Mouse (Mus musculus) myocyte (in vitro differentiated cells): ENCODE data around the gene Hlx. TPM values are rescaled to one million over a fixed set of nuclear protein-coding genes. Genes with fewer than 3 reads are reported as not detected.

ENCODE experiments used
- H3K27me3 ChIP-seq: one replicate; pipeline ENCODE4 v1.6.1; 2011; ENCODE audit not compliant: control insufficient read depth, insufficient read depth, insufficient read length
- H3K36me3 ChIP-seq: one replicate; pipeline ENCODE4 v1.6.1; 2011; ENCODE audit not compliant: control insufficient read depth, insufficient read depth
- H3K4me2 ChIP-seq: one replicate; pipeline ENCODE4 v1.6.1; 2011; ENCODE audit warnings: low read depth, control low read depth
- H3K4me3 ChIP-seq: one replicate; pipeline ENCODE4 v1.5.1; 2011; ENCODE audit warnings: mild to moderate bottlenecking, control low read depth, moderate library complexity
- H3K79me2 ChIP-seq: one replicate; pipeline ENCODE4 v1.6.1; 2011; ENCODE audit not compliant: control insufficient read depth, insufficient read depth
- H3ac ChIP-seq: one replicate; pipeline ENCODE4 v1.6.1; 2011; ENCODE audit not compliant: control insufficient read depth, insufficient read length
- CEBPB ChIP-seq: IDR thresholded peaks from 2 replicates; pipeline ENCODE4 v1.6.1; 2011; ENCODE audit warnings: mild to moderate bottlenecking, moderate library complexity; ENCODE audit not compliant: poor library complexity, insufficient read depth, severe bottlenecking
- E2F4 ChIP-seq: IDR thresholded peaks from one replicate; pipeline ENCODE4 v1.6.1; 2011; ENCODE audit warnings: mild to moderate bottlenecking, control low read depth, moderate library complexity; ENCODE audit not compliant: insufficient read depth
- MAX ChIP-seq: IDR thresholded peaks from one replicate; pipeline ENCODE4 v1.6.1; 2011; ENCODE audit warnings: low read depth, mild to moderate bottlenecking, control low read depth
- MYOD1 ChIP-seq, 3 experiments: IDR thresholded peaks; one replicate each; pipeline ENCODE4 v1.6.1; 2011; ENCODE audit warnings: control low read depth in 2 of 3, low read depth in 2 of 3, mild to moderate bottlenecking in 2 of 3, moderate library complexity in 1 of 3; ENCODE audit not compliant: insufficient read length in 2 of 3, control insufficient read depth in 1 of 3
- MYOG ChIP-seq, 3 experiments: IDR thresholded peaks; one replicate each; pipeline ENCODE4 v1.6.1; 2011; ENCODE audit warnings: control low read depth in 2 of 3, low read depth in 2 of 3, mild to moderate bottlenecking in 2 of 3; ENCODE audit not compliant: insufficient read length in 2 of 3, control insufficient read depth in 1 of 3, insufficient read depth in 1 of 3
- POLR2A ChIP-seq: IDR thresholded peaks from one replicate; pipeline ENCODE4 v1.6.1; 2011; ENCODE audit warnings: low read depth, mild to moderate bottlenecking, control low read depth, moderate library complexity; ENCODE audit not compliant: insufficient read length
- POLR2AphosphoS2 ChIP-seq: IDR thresholded peaks from one replicate; pipeline ENCODE4 v1.6.1; 2011; ENCODE audit warnings: low read depth, control low read depth; ENCODE audit not compliant: insufficient read length
- REST ChIP-seq: IDR thresholded peaks from one replicate; pipeline ENCODE4 v1.6.1; 2011; ENCODE audit warnings: mild to moderate bottlenecking, control low read depth, moderate library complexity; ENCODE audit not compliant: insufficient read depth, insufficient read length
- SRF ChIP-seq: IDR thresholded peaks from one replicate; pipeline ENCODE4 v1.6.1; 2011; ENCODE audit warnings: low read depth; ENCODE audit not compliant: control insufficient read depth, insufficient read length
- TCF12 ChIP-seq: IDR thresholded peaks from one replicate; pipeline ENCODE4 v1.6.1; 2011; ENCODE audit warnings: mild to moderate bottlenecking, control low read depth; ENCODE audit not compliant: poor library complexity, insufficient read depth, severe bottlenecking
- TCF3 ChIP-seq: IDR thresholded peaks from one replicate; pipeline ENCODE4 v1.6.1; 2011; ENCODE audit warnings: low read depth, control low read depth; ENCODE audit not compliant: insufficient read length
- USF1 ChIP-seq: IDR thresholded peaks from one replicate; pipeline ENCODE4 v1.6.1; 2011; ENCODE audit warnings: low read depth, mild to moderate bottlenecking, control low read depth, moderate library complexity
- polyA plus RNA-seq: library from polyadenylated mRNA; unstranded; fragments of >200 nt; fragmentation: generic; extraction: Trizol; gene quantifications from one replicate; pipeline ENCODE4 v1.2.1, GENCODE M21; 2012; ENCODE audit warnings: missing spikeins

Gene Hlx
- polyA plus RNA-seq, 1 experiment: 15.8 TPM

GRCm38 (mm10) chr1:184728561-184729115, 3.8 kb downstream of the Hlx start:
- no peak for TF ChIP-seq POLR2A
- Histone ChIP-seq H3K4me3 (no peak overlapping the region), H3K79me2 (peaks cover 36% of the 10 kb centered on the region), H3K27me3 (no peaks in the 10 kb centered on the region), H3ac (no peak overlapping the region), H3K36me3 (peaks cover 19% of the 10 kb centered on the region), H3K4me2 (no peak overlapping the region)

DNA sequence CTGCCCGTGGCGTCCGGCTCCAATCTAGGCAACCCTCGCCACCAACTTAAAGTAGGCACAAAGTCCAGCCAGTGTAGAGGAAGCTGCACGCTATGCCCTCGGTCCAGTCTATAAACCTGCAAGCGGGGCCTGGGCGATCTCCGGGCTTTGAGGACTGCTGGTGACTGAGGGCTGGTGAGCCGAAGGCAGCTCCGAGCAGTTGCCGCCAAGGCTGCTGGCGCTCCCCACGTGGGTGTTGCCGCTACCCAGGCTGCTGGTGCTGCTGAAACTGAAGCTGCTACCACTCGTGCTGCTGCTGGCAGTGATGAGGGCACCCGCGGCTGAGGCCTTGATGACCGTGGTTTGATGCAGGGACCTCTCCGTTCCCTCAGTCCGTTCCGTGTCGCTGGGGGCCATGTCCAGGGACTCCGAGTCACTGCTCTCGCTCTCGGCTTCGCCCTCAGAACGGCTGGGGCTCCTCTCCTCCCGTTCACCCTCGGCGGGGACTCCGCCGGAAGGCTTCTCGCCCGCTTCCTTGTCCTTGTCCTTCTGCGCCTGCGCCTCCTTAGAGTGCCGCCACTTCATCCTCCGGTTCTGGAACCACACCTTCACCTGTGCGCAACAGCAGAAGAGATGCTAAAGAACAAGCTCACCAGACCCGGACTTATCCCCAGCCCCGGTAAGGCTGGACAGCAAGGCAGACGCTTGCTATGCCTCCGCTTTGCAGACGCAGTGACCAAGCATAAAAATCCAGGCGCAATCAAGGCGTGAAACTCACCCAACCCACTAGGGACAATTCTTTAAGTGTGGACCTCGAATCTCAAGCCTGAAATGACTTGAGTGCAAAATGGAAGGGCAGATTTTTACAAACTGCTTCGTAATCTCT, 4.8 kb downstream of the Hlx start:
- Histone ChIP-seq H3ac (no peak overlapping the region), H3K4me3 (no peak overlapping the region), H3K27me3 (no peaks in the 10 kb centered on the region), H3K36me3 (peaks cover 19% of the 10 kb centered on the region), H3K79me2 (peaks cover 36% of the 10 kb centered on the region), H3K4me2 (no peak overlapping the region)
- TF ChIP-seq POLR2A: peak; percentile 28
- TF ChIP-seq MAX: no peak
- TF ChIP-seq TCF3: no peak

GRCm38 (mm10) chr1:184726576-184727300, 5.7 kb downstream of the Hlx start:
- peaks cover 19% of the 10 kb centered on the region for H3K36me3 ChIP-seq
- no peaks in the 10 kb centered on the region for H3K27me3 ChIP-seq
- no peak overlapping the region for H3K4me2 ChIP-seq
- TF ChIP-seq TCF3: no peak
- TF ChIP-seq CEBPB: no peak
- no peak for TF ChIP-seq REST
- TF ChIP-seq USF1: no peak
- TF ChIP-seq MYOD1 (IDR thresholded peaks at IDR 0.05; ENCODE audit: control insufficient read depth in 1 of 3, insufficient read length in 2 of 3, low read depth in 2 of 3): no peak
- TF ChIP-seq POLR2A: no peak
- TF ChIP-seq MAX: no peak
- no peak overlapping the region for H3ac ChIP-seq
- H3K4me3 ChIP-seq: no peak overlapping the region
- H3K79me2 ChIP-seq: peaks cover 36% of the 10 kb centered on the region

- H3K4me2 ChIP-seq: no peak overlapping the region
- H3K27me3 ChIP-seq: no peaks in the 10 kb centered on the region
These were observed 7.1 kb downstream of the Hlx start for GRCm38 (mm10) chr1:184725318-184725790.

DNA sequence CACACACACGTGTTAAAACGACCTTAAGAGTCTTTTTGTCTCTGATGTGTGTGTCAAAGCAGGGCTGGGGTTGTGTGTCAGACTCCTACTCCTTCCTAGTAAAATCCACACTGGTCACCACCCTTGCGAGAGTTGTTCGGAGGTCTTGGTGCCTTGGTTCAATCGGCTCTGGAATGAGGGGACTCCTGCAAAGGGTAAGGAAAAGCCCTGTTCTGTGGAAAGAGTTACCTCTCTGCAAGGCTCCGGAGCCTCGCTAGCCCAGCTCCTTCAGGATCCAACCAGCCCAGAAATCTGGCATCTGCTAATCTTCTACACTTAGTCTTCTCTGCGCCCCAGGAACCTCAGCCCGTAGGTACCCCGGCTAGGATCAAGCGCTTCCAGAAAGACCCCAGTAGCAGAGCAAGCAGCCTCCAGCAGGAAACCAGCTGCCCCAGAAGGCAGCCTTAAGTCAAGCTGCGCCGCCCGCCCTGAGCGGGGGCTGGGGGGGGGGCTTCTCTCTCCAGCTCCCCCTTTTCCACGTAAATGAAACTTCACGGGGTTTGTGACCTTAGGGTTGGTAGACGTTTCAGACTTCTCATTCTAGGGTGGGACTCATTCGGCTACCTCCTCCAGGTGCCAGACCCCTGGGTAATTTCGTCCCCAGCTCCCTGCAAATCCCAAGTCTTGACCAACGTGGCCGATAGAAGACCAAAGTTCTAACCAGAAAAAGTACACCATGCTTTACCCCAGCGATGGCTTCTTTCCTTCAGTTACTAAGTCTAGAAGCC, 7.7 kb downstream of the Hlx start:
- H3K4me2 ChIP-seq: no peak overlapping the region
- no peaks in the 10 kb centered on the region for H3K27me3 ChIP-seq
- TF ChIP-seq E2F4: no peak
- TF ChIP-seq MYOD1 (IDR thresholded peaks at IDR 0.05; ENCODE audit: control insufficient read depth in 1 of 3, insufficient read length in 2 of 3, low read depth in 2 of 3): no peak
- no peak for TF ChIP-seq SRF
- no peak for TF ChIP-seq POLR2A
- TF ChIP-seq USF1: no peak
- no peak for TF ChIP-seq REST
- TF ChIP-seq MYOG (IDR thresholded peaks at IDR 0.05; ENCODE audit: control insufficient read depth in 1 of 3, insufficient read depth in 1 of 3, insufficient read length in 2 of 3, low read depth in 2 of 3): no peak
- no peak for TF ChIP-seq TCF3
- TF ChIP-seq MAX: no peak
- no peak for TF ChIP-seq CEBPB
- no peak for TF ChIP-seq TCF12
- TF ChIP-seq POLR2AphosphoS2: no peak
- H3K79me2 ChIP-seq: peaks cover 16% of the 10 kb centered on the region
- no peak overlapping the region for H3K4me3 ChIP-seq
- H3K36me3 ChIP-seq: peaks cover 13% of the 10 kb centered on the region
- no peak overlapping the region for H3ac ChIP-seq

More at GRCm38 (mm10) chr1:184725318-184725790, 7.1 kb downstream of the Hlx start:
- peaks cover 19% of the 10 kb centered on the region for H3K36me3 ChIP-seq
- no peak overlapping the region for H3K4me3 ChIP-seq
- peaks cover 22% of the 10 kb centered on the region for H3K79me2 ChIP-seq
- TF ChIP-seq POLR2AphosphoS2 (no peak), TCF12 (no peak), E2F4 (no peak), POLR2A (no peak), MYOG (IDR thresholded peaks at IDR 0.05; ENCODE audit: control insufficient read depth in 1 of 3, insufficient read depth in 1 of 3, insufficient read length in 2 of 3, low read depth in 2 of 3) (no peak), TCF3 (no peak), MAX (no peak), REST (no peak), SRF (no peak), MYOD1 (IDR thresholded peaks at IDR 0.05; ENCODE audit: control insufficient read depth in 1 of 3, insufficient read length in 2 of 3, low read depth in 2 of 3) (no peak), CEBPB (no peak), USF1 (no peak)
- no peak overlapping the region for H3ac ChIP-seq
